Mouse (Mus musculus): ENCODE measurements around the gene Pax2.

- TF ChIP-seq CTCF (IDR thresholded peaks at IDR 0.05; ENCODE audit: low read depth) (peak; percentile 42), EP300 (optimal IDR thresholded peaks at IDR 0.05) (no peak)
Measured at GRCm38 (mm10) chr19:44825819-44826218, 70.0 kb downstream of the Pax2 start.

Measured in stomach, postnatal 0 days (tissue).